Mouse (Mus musculus): ENCODE results near the gene Afg3l1. TPM values are rescaled to one million over a fixed set of nuclear protein-coding genes. Genes with fewer than 3 reads are reported as not detected.
A peak's percentile ranks its signal among the peaks of the same experiment; 100 is the strongest.
"Not testable (repeated sequence)": the region's sequence is repeated elsewhere in the genome, so short reads cannot be mapped to it uniquely, and the experiment has no call there.

Afg3l1 gene
- polyA plus RNA-seq, 1 experiment from 2014 or later: 69.5 TPM

DNA sequence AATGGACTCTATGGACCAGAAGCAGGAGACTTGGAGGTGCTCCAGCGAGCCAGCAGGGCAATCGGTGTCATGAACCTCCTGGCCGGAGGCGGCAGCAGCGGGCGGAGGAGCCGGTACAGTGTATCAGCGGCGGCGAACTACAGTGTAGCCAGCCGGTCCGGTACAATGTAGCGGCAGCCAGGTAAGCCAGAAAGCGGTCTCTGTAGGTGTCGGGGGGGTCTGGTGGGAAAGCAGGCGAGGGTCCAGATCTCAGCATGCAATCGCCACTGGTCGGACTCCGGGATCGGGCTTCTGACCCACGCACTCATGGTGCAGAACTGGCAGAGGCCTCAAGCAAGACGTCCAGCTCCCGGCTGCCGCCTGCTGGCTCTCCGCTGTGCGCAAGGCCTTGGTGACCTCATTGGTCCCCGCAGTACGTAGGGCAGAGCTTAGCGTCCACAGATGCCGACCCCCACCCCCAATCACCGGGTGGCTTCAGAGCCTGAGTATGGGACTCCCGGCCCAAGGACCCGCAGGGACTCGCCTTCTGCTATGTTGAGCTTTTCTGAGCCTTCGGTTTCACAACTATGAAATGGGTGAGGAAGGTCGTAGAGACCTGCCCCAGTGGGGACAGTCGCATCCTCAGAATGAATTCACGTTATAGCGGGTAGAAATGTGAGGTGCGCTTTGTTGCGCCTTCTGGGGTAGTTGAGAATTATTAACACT lies 34.7 kb upstream of the Afg3l1 start:
- under 1% methylated on average over 41 of the region's 41 CpGs for WGBS
- peak overlapping the region; percentile 84 for H3K27ac ChIP-seq
- peak; percentile 91 for ATAC-seq (ENCODE audit: insufficient number of reproducible peaks, insufficient read depth, low FRiP score, low TSS enrichment, low read depth)
- peaks cover 8% of the 10 kb centered on the region for H3K4me1 ChIP-seq (replicated peaks)
- no peaks in the 10 kb centered on the region for H3K27me3 ChIP-seq
- H3K36me3 ChIP-seq: peaks cover 18% of the 10 kb centered on the region; the same call in 1 of the 2 replicates
- no peaks in the 10 kb centered on the region for H3K9me3 ChIP-seq
- peak overlapping the region; percentile 65 for H3K4me3 ChIP-seq (replicated peaks)
- peak overlapping the region; percentile 74 for H3K4me2 ChIP-seq
- H3K9ac ChIP-seq (replicated peaks): peak overlapping the region; percentile 86

DNA sequence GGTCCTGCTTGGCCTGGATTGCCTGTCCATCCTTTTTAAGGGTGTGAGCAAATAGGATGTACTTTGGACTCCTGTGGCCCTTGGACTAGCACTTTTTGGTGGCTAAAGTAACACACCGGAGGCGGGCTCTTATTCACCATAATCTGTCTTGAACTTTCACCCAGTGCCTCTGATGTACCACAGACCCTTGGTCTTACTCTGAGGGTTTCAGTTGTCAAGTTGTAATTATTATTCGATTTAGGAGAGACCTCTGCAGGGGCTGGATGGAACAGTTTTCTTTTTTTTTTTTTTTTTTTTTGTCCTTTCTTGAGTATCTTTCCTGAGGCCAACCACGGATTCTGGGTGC lies 34.2 kb upstream of the Afg3l1 start:
- Histone ChIP-seq H3K4me2 (peak overlapping the region; percentile 74), H3K4me1 (replicated peaks) (peaks cover 8% of the 10 kb centered on the region), H3K27ac (no peak overlapping the region)

DNA sequence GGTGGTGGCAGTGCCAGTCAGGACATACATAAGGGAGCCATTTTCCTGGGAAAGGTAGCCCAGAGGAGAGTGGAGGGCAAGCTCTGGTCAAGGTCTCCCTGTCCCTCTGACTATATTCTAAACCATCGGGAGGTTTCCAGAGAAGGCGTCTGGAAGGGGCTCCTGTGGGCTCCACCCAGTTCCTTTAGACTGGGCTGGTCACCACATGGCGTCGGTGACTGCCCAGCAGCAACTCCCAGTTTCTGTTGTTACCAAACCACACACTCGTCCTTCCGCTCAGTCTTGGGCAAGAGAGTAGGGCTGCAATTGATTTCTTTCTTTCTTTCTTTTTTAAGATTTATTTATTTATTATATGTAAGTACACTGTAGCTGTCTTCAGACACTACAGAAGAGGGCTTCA lies 33.6 kb upstream of the Afg3l1 start:
- H3K4me2 ChIP-seq: peak overlapping the region; percentile 74
- ATAC-seq (ENCODE audit: insufficient number of reproducible peaks, insufficient read depth, low FRiP score, low TSS enrichment, low read depth): no peak
- H3K4me3 ChIP-seq (replicated peaks): peak overlapping the region; percentile 65; the same call in 1 of the 2 replicates
- H3K9me3 ChIP-seq: no peaks in the 10 kb centered on the region
- peaks cover 8% of the 10 kb centered on the region for H3K4me1 ChIP-seq (replicated peaks)
- H3K36me3 ChIP-seq: peaks cover 24% of the 10 kb centered on the region
- 84% methylated on average over 6 of the region's 6 CpGs for WGBS
- H3K9ac ChIP-seq (replicated peaks): no peak overlapping the region
- H3K27me3 ChIP-seq: no peaks in the 10 kb centered on the region
- no peak overlapping the region for H3K27ac ChIP-seq

More for the DNA sequence above, 34.2 kb upstream of the Afg3l1 start:
- Histone ChIP-seq H3K27me3 (no peaks in the 10 kb centered on the region), H3K36me3 (peaks cover 18% of the 10 kb centered on the region; the same call in 1 of the 2 replicates), H3K9me3 (no peaks in the 10 kb centered on the region), H3K4me3 (replicated peaks) (peak overlapping the region; percentile 65), H3K9ac (replicated peaks) (peak overlapping the region; percentile 86)
- no peak for ATAC-seq (ENCODE audit: insufficient number of reproducible peaks, insufficient read depth, low FRiP score, low TSS enrichment, low read depth)
- 40% methylated on average over 4 of the region's 4 CpGs for WGBS

DNA sequence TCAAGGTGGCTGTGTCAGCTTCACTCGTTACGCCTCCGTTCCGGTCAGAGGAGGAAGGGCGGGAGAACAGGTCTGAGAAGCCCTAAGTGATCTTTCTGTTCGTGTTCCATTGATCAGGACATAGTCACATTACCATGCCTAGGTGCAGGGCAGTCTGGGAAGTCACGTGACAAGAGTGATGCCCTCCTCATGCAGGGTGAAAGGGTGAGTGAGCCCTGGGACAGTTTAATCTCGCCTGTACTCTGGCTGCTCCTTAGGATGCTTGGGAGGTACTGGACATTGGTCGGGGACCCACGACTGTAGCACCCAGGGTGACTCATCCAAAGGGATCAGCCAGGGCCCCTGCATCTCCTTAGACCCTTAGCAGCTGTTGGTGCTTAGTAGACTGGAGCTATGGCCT lies 31.7 kb upstream of the Afg3l1 start:
- no peaks in the 10 kb centered on the region for H3K27me3 ChIP-seq
- ATAC-seq (ENCODE audit: insufficient number of reproducible peaks, insufficient read depth, low FRiP score, low TSS enrichment, low read depth): no peak
- peaks cover 8% of the 10 kb centered on the region for H3K4me1 ChIP-seq (replicated peaks)
- no peak overlapping the region for H3K4me3 ChIP-seq (replicated peaks)
- H3K27ac ChIP-seq: no peak overlapping the region
- H3K9me3 ChIP-seq: no peaks in the 10 kb centered on the region
- H3K36me3 ChIP-seq: peaks cover 40% of the 10 kb centered on the region
- no peak overlapping the region for H3K9ac ChIP-seq (replicated peaks)
- no peak overlapping the region for H3K4me2 ChIP-seq
- WGBS: 91% methylated on average over 10 of the region's 10 CpGs

DNA sequence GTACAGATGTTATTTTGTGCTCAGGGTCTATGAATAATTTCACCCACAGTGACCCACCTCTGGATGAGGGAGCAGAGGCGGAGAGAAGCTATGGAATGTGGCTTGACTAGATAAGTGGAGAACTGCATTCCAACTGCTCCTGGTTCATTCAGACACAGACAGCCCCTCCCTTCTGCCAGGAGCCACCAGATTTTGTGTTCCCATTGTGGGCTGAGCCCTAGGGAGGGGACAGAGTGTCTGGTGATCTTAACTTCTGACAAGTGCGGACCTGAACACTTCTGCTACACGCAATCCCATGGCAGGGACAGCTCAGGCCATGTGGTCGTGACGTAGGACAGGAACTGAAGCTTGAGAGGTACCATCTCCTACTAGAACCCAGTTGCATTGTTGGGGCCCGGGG lies 30.9 kb upstream of the Afg3l1 start:
- Histone ChIP-seq H3K36me3 (peaks cover 48% of the 10 kb centered on the region), H3K4me3 (replicated peaks) (no peak overlapping the region), H3K9me3 (no peaks in the 10 kb centered on the region), H3K27me3 (no peaks in the 10 kb centered on the region), H3K9ac (replicated peaks) (no peak overlapping the region), H3K4me1 (replicated peaks) (peaks cover 8% of the 10 kb centered on the region), H3K4me2 (no peak overlapping the region), H3K27ac (no peak overlapping the region)
- WGBS: 83% methylated on average over 6 of the region's 6 CpGs
- ATAC-seq (ENCODE audit: insufficient number of reproducible peaks, insufficient read depth, low FRiP score, low TSS enrichment, low read depth): no peak

DNA sequence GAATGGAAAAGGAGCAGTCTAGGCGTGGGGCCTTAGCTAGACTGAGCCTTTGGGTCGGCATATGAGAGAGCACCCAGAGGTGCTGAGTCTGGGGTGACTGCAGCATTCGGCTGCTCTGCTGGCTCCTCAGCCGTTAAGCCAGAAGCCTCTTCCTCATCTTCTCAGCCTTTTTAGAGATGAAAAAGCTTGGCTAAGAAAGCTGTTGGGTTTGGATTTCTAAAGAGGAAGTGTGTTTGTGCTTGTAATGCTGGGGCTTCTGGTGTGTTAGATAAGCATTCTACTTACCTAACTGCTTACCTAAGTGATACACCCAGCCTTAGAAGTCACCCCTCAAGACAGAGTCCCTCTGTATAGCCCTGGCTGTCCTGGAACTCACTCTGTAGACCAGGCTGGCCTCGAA lies 26.9 kb upstream of the Afg3l1 start:
- H3K36me3 ChIP-seq: peaks cover 78% of the 10 kb centered on the region

DNA sequence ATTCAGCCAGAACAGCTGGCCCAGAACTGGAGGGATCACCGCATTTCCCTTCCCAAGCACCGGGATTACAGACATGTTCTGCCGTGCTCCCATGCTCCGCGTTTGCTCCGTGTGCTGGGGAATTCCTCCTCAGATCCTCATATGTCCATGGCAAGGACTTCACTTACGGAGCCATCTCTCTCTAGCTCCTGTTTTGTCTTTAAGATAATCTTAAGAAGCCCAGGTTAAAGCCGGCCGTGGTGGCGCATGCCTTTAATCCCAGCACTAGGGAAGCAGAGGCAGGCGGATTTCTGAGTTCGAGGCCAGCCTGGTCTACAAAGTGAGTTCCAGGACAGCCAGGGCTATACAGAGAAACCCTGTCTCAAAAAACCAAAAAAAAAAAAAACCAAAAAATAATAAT lies 26.0 kb upstream of the Afg3l1 start:
- 93% methylated on average over 12 of the region's 12 CpGs for WGBS
- not testable (repeated sequence) for H3K27me3 ChIP-seq; H3K4me2 ChIP-seq; ATAC-seq (ENCODE audit: insufficient number of reproducible peaks, insufficient read depth, low FRiP score, low TSS enrichment, low read depth); H3K27ac ChIP-seq; H3K4me1 ChIP-seq (replicated peaks); H3K9ac ChIP-seq (replicated peaks); H3K9me3 ChIP-seq; H3K4me3 ChIP-seq (replicated peaks)
- peaks cover 80% of the 10 kb centered on the region for H3K36me3 ChIP-seq

More for the DNA sequence above, 26.9 kb upstream of the Afg3l1 start:
- Histone ChIP-seq H3K27ac (no peak overlapping the region), H3K27me3 (no peaks in the 10 kb centered on the region), H3K9ac (replicated peaks) (peak overlapping the region; percentile 23; the same call in 1 of the 2 replicates), H3K4me2 (no peak overlapping the region), H3K4me1 (replicated peaks) (no peaks in the 10 kb centered on the region), H3K4me3 (replicated peaks) (no peak overlapping the region), H3K9me3 (no peaks in the 10 kb centered on the region)
- WGBS: 93% methylated on average over 5 of the region's 5 CpGs
- no peak for ATAC-seq (ENCODE audit: insufficient number of reproducible peaks, insufficient read depth, low FRiP score, low TSS enrichment, low read depth)

DNA sequence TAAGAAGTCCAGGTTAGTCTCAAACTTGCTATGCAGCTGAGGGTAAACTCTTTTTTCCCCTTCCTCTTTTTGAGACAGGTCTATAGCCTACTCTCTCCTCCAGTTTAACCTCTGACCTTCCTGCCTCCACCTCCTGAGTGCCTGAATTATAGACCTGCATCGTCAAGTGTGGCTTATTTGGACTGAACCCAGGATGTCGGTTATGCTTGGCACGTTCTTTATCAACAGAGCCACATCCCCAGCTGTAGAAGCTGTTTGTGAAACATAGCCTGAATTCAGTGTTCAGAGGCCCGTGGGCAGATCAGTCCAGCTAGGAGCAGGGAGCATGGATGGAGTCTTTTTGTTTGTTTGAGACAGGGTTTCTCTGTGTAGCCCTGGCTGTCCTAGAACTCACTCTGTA lies 25.6 kb upstream of the Afg3l1 start:
- ATAC-seq (ENCODE audit: insufficient number of reproducible peaks, insufficient read depth, low FRiP score, low TSS enrichment, low read depth): no peak
- H3K36me3 ChIP-seq: peaks cover 84% of the 10 kb centered on the region
- H3K27me3 ChIP-seq: no peaks in the 10 kb centered on the region
- WGBS: 89% methylated on average over 4 of the region's 4 CpGs
- no peak overlapping the region for H3K9ac ChIP-seq (replicated peaks)
- no peak overlapping the region for H3K4me3 ChIP-seq (replicated peaks)
- H3K4me2 ChIP-seq: no peak overlapping the region
- H3K9me3 ChIP-seq: no peaks in the 10 kb centered on the region
- no peaks in the 10 kb centered on the region for H3K4me1 ChIP-seq (replicated peaks)
- H3K27ac ChIP-seq: no peak overlapping the region

DNA sequence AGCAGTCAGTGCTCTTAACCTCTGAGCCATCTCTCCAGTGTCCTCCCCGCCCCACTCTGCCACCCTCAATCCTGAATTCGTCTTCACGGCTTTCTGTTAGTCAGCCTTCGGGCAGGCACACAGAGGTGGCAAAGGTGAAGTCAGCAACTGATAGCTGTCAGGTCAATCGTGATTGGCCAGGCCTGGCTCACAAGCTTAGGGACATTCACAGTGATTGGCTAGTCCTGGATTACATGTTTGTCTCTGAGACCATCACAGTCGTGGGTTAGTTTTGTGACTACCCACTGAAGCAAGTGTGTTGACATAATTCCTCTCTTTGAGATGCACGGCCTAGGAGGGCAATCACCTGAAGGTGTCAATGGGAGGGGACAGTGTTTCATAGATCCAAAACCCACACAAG lies 24.4 kb upstream of the Afg3l1 start:
- 64% methylated on average over 7 of the region's 7 CpGs for WGBS
- no peaks in the 10 kb centered on the region for H3K27me3 ChIP-seq
- peaks cover 91% of the 10 kb centered on the region for H3K36me3 ChIP-seq
- no peak for ATAC-seq (ENCODE audit: insufficient number of reproducible peaks, insufficient read depth, low FRiP score, low TSS enrichment, low read depth)
- H3K9me3 ChIP-seq: no peaks in the 10 kb centered on the region
- H3K4me2 ChIP-seq: no peak overlapping the region
- H3K9ac ChIP-seq (replicated peaks): no peak overlapping the region
- H3K4me3 ChIP-seq (replicated peaks): no peak overlapping the region
- no peak overlapping the region for H3K27ac ChIP-seq
- no peaks in the 10 kb centered on the region for H3K4me1 ChIP-seq (replicated peaks)

DNA sequence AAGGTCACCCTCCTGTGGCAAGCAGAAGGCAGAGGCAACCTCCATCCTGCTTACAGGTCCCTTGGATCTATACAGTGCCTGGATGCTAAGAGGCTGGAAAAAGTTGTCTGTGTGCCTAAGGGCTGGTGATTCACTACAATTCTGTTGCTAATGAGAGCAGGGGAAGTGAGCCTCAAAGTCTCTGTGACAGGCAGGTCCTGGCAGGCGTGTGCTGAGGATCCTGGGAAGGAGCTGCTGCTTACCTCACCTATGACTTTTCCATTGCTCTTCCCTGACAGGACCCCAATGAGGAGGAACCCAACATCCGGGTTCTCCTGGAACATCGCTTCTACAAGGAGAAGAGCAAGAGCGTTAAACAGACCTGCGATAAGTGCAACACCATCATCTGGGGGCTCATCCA lies 23.8 kb upstream of the Afg3l1 start:
- no peak overlapping the region for H3K9ac ChIP-seq (replicated peaks)
- no peak overlapping the region for H3K4me3 ChIP-seq (replicated peaks)
- H3K27me3 ChIP-seq: no peaks in the 10 kb centered on the region
- H3K4me1 ChIP-seq (replicated peaks): no peaks in the 10 kb centered on the region
- WGBS: 82% methylated on average over 5 of the region's 5 CpGs
- ATAC-seq (ENCODE audit: insufficient number of reproducible peaks, insufficient read depth, low FRiP score, low TSS enrichment, low read depth): no peak
- no peak overlapping the region for H3K27ac ChIP-seq
- no peaks in the 10 kb centered on the region for H3K9me3 ChIP-seq
- no peak overlapping the region for H3K4me2 ChIP-seq
- peaks cover 94% of the 10 kb centered on the region for H3K36me3 ChIP-seq

DNA sequence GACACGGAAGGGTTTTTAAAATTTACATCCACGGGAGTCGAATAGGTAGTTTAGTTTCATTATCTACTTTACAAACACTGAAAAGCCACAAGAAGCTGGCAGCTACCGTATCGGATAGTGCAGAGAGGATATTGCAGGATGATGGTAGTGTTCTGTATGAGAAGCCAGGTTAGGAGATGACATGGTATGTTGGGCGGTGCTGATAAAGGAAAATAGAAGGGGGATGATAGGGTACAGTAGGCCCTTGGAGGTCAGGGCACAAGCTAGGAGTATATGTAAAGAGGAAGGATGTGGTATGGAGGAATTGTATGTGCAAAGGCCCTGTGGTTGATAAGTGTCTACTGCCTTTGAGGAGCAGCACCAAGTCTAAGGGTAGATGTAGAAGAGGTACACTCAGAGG lies 23.1 kb upstream of the Afg3l1 start:
- Histone ChIP-seq H3K27ac (no peak overlapping the region), H3K4me3 (replicated peaks) (no peak overlapping the region), H3K36me3 (peaks cover 94% of the 10 kb centered on the region), H3K4me2 (no peak overlapping the region), H3K9me3 (no peaks in the 10 kb centered on the region), H3K9ac (replicated peaks) (no peak overlapping the region), H3K27me3 (no peaks in the 10 kb centered on the region), H3K4me1 (replicated peaks) (no peaks in the 10 kb centered on the region)
- ATAC-seq (ENCODE audit: insufficient number of reproducible peaks, insufficient read depth, low FRiP score, low TSS enrichment, low read depth): no peak
- WGBS: 96% methylated on average over 6 of the region's 6 CpGs

DNA sequence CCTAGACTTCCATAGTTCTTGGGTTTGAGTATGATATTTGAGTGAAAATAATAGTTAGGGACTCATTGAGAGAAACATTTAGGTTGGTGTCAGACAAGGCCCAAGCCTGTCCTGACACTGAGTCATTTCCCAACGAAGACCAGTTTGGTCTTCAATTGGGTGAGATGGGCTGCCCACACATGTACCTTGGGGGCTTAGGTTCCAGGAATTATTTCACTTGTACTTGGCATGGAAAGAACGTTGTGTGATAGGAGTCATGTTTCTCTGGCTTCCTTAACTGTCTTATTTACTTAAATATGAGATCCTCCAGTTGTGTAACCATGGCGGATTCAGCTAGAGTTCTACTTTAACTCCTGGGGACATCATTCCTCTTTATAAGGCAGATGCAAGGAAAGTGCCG lies 14.1 kb upstream of the Afg3l1 start:
- no peak overlapping the region for H3K9ac ChIP-seq (replicated peaks)
- no peak for ATAC-seq (ENCODE audit: insufficient number of reproducible peaks, insufficient read depth, low FRiP score, low TSS enrichment, low read depth)
- H3K4me3 ChIP-seq (replicated peaks): no peak overlapping the region
- 91% methylated on average over 4 of the region's 4 CpGs for WGBS
- H3K9me3 ChIP-seq: peaks cover 3% of the 10 kb centered on the region; the same call in 1 of the 2 replicates
- no peak overlapping the region for H3K4me2 ChIP-seq
- no peak overlapping the region for H3K27ac ChIP-seq
- no peaks in the 10 kb centered on the region for H3K27me3 ChIP-seq
- peaks cover 56% of the 10 kb centered on the region for H3K36me3 ChIP-seq
- no peaks in the 10 kb centered on the region for H3K4me1 ChIP-seq (replicated peaks)

Data from limb, embryonic 12.5 days (tissue).